Mouse (Mus musculus): ENCODE measurements around the gene Got1. TPM values are rescaled to one million over a fixed set of nuclear protein-coding genes. Genes with fewer than 3 reads are reported as not detected.

The Got1 gene
- polyA plus RNA-seq (2012; rRNA removed) (21.9 and 24.5 TPM in 2 replicates), polyA plus RNA-seq (2014; fragmentation: Nextera tagmentation; extraction: Ambion mirVana) (20.3 and 21.1 TPM in 2 replicates)

DNA sequence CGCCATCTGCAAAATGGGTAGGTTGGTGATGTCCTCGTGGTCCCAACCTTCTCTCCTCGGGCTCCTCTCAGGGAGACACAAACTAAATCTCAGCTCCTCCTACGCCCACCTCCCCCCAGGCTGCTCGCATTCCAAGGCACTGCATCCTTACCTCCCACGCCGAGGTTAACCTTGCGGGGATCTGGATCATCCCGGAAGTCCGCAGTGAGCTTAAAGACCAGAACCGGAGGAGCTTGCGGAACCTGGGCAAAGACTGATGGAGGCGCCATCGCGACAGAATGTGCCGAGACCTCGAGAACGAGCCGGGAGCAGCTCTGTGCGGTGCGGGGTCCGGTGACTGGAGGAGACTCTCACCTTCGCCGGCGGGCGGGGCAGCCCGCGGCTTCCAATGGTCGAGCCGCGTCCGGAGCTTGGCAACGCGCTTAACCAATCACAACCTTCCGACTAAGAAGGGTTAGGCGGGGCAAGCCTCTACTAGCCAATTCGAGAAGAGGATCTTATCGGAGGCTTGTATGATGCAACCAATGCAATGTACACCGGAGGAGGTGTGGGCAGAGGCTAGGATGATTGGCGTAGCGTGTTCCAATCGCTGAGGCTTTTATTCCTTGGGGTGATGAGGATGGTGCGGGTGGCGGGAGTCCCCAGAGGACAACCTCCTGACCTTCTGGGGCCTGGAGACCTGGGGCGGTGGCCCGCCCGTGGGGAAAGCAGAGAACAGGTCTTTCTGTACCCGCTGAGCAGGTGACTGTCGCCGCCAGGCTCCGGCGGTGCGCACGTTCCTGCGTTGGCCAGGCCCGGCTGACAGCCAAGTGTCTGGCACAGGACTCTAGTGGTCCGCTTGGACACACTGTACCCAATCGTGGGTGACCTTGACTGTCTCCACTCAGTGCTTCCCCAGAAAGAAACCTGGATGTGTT lies at the start of gene Got1:
TSS of gene Got1 (minus strand) at position 419 of the 917 bp plus-strand sequence.
- Histone ChIP-seq H3K4me3 (replicated peaks; ENCODE audit: low read length) (peak within 1 kb of the TSS; percentile 74), H3K9me3 (ENCODE audit: control insufficient read depth, low read length) (no peaks in the 10 kb centered on the region), H3K9ac (ENCODE audit: low read depth, low read length, severe bottlenecking) (peak within 1 kb of the TSS; percentile 74), H3K4me2 (replicated peaks; ENCODE audit: low read depth, low read length, severe bottlenecking) (peak within 1 kb of the TSS; percentile 93), H3K4me1 (ENCODE audit: control insufficient read depth, insufficient read depth, low read length) (peaks cover 15% of the 10 kb centered on the region), H3K27me3 (ENCODE audit: control insufficient read depth, insufficient read depth, low read length) (no peaks in the 10 kb centered on the region), H3K36me3 (ENCODE audit: control insufficient read depth, insufficient read depth, low read length) (no peaks in the 10 kb centered on the region), H3K27ac (replicated peaks; ENCODE audit: low read depth, low read length) (no peak within 1 kb of the TSS)
- under 1% methylated on average over 58 of the region's 58 CpGs for WGBS
- DNase-seq (ENCODE audit: low spot score) (peak; percentile 99), ATAC-seq (ENCODE audit: low FRiP score, low read depth) (peak; percentile 100)
- TF ChIP-seq POLR2A (IDR thresholded peaks at IDR 0.05; ENCODE audit: borderline replicate concordance, extremely low read depth, insufficient read depth, insufficient read length), result peak; percentile 38; the same call in 1 of the 2 replicates

DNA sequence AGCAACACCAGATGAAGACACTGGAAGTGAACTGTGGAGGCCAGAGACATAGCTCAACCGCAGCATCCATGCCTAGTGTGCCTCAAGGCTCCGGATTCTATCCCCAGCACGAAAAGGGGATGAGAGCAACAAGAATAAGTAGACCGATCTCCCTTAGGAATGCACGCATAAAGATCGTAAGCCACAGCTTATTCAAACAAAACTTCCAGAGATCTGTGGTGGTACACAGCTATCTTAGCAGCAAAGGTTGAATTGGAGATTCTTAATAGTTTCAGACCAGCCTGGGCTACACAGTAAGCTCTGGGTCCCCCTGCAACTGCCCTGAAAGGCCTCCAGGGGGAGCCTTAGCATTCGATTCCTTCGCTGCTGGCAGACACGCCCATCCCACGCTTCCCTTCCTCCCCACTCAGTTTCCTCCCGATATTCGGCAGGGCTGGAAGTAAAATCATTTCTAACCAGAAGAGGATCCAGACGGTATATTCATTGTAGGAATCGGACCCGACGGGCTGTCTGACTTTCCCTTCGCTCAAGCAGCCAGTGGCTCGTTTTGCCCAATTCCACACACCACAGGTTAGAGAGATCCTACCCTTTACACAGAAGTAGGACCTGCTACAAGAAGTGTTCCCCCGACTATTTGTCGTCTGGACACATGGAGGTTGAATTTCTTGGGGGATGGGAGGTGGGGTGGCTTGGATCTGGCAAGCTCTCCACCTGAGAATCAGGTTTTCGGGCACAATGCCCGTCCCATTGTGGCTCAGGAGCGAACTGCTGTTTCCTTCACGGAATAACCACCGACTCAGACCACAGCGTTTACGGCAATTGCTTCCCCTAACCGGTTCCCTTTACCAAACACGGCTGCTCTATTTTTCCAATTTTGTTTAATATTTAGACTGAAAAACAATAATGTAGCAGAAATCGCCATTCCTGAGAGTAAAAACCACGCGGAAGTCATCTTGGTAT lies 46.7 kb upstream of the Got1 start:
- no peak for TF ChIP-seq POLR2A (IDR thresholded peaks at IDR 0.05; ENCODE audit: borderline replicate concordance, extremely low read depth, insufficient read depth, insufficient read length)
- peak overlapping the region; percentile 72 for H3K4me2 ChIP-seq (replicated peaks; ENCODE audit: low read depth, low read length, severe bottlenecking)
- H3K36me3 ChIP-seq (ENCODE audit: control insufficient read depth, insufficient read depth, low read length), result no peaks in the 10 kb centered on the region
- H3K9me3 ChIP-seq (ENCODE audit: control insufficient read depth, low read length), result no peaks in the 10 kb centered on the region
- H3K27me3 ChIP-seq (ENCODE audit: control insufficient read depth, insufficient read depth, low read length), result peaks cover 32% of the 10 kb centered on the region
- DNase-seq (ENCODE audit: low spot score) (peak; percentile 94), ATAC-seq (ENCODE audit: low FRiP score, low read depth) (peak; percentile 78)
- peak overlapping the region; percentile 8; the same call in 1 of the 2 replicates for H3K9ac ChIP-seq (ENCODE audit: low read depth, low read length, severe bottlenecking)
- H3K27ac ChIP-seq (replicated peaks; ENCODE audit: low read depth, low read length), result no peak overlapping the region
- WGBS, result 13% methylated on average over 32 of the region's 32 CpGs
- H3K4me3 ChIP-seq (replicated peaks; ENCODE audit: low read length), result peak overlapping the region; percentile 40
- no peaks in the 10 kb centered on the region; the same call in 1 of the 2 replicates for H3K4me1 ChIP-seq (ENCODE audit: control insufficient read depth, insufficient read depth, low read length)

DNA sequence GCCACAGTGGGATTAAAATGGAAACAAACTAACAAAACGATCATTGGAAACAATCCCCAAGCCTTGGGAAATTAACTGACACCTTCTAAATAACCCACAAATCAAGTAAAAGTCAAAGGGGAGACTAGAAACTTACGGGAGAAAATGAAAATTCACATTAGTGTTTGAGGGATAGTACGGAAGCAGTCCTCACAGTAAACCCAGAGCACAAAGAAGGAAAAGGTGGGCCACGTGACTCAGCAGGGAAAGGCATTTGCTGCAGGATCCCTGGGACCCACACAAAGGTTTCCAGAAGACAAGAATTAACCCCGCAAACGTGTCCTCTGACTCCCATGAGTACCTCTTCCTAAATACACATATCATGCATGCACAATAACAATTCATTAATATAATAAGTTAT lies 44.7 kb upstream of the Got1 start:
- DNase-seq (ENCODE audit: low spot score) (no peak), ATAC-seq (ENCODE audit: low FRiP score, low read depth) (no peak)
- 44% methylated on average over 6 of the region's 6 CpGs for WGBS
- Histone ChIP-seq H3K9ac (ENCODE audit: low read depth, low read length, severe bottlenecking) (no peak overlapping the region), H3K27me3 (ENCODE audit: control insufficient read depth, insufficient read depth, low read length) (peaks cover 32% of the 10 kb centered on the region), H3K4me1 (ENCODE audit: control insufficient read depth, insufficient read depth, low read length) (no peaks in the 10 kb centered on the region; the same call in 1 of the 2 replicates), H3K9me3 (ENCODE audit: control insufficient read depth, low read length) (no peaks in the 10 kb centered on the region), H3K27ac (replicated peaks; ENCODE audit: low read depth, low read length) (no peak overlapping the region), H3K4me3 (replicated peaks; ENCODE audit: low read length) (no peak overlapping the region), H3K4me2 (replicated peaks; ENCODE audit: low read depth, low read length, severe bottlenecking) (no peak overlapping the region), H3K36me3 (ENCODE audit: control insufficient read depth, insufficient read depth, low read length) (no peaks in the 10 kb centered on the region)
- TF ChIP-seq POLR2A (IDR thresholded peaks at IDR 0.05; ENCODE audit: borderline replicate concordance, extremely low read depth, insufficient read depth, insufficient read length), result no peak

DNA sequence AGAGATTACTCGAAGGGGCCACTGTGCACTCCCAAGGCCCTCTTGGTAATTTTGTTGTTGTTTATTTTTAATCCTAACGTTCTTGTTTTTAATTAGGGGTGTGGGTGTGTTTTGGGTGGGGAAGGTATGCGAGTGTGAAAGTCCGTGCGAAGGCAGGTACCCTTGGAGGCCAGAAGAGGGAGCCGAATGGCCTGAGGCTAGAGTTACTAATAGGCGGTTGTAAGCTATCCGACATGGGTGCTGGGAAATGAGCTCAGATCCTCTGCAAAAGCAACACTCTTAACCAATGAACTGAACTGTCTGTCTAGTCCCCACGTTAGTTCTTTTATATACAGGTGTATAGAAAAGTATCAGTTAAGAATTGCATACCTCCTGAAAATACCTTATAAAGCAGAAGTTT lies 43.9 kb upstream of the Got1 start:
- 45% methylated on average over 9 of the region's 9 CpGs for WGBS
- Histone ChIP-seq H3K36me3 (ENCODE audit: control insufficient read depth, insufficient read depth, low read length) (no peaks in the 10 kb centered on the region), H3K9ac (ENCODE audit: low read depth, low read length, severe bottlenecking) (no peak overlapping the region), H3K9me3 (ENCODE audit: control insufficient read depth, low read length) (no peaks in the 10 kb centered on the region), H3K4me2 (replicated peaks; ENCODE audit: low read depth, low read length, severe bottlenecking) (no peak overlapping the region), H3K27ac (replicated peaks; ENCODE audit: low read depth, low read length) (no peak overlapping the region), H3K4me3 (replicated peaks; ENCODE audit: low read length) (no peak overlapping the region), H3K27me3 (ENCODE audit: control insufficient read depth, insufficient read depth, low read length) (peaks cover 31% of the 10 kb centered on the region), H3K4me1 (ENCODE audit: control insufficient read depth, insufficient read depth, low read length) (no peaks in the 10 kb centered on the region; the same call in 1 of the 2 replicates)
- DNase-seq (ENCODE audit: low spot score) (no peak), ATAC-seq (ENCODE audit: low FRiP score, low read depth) (no peak)
- TF ChIP-seq POLR2A (IDR thresholded peaks at IDR 0.05; ENCODE audit: borderline replicate concordance, extremely low read depth, insufficient read depth, insufficient read length), result no peak

DNA sequence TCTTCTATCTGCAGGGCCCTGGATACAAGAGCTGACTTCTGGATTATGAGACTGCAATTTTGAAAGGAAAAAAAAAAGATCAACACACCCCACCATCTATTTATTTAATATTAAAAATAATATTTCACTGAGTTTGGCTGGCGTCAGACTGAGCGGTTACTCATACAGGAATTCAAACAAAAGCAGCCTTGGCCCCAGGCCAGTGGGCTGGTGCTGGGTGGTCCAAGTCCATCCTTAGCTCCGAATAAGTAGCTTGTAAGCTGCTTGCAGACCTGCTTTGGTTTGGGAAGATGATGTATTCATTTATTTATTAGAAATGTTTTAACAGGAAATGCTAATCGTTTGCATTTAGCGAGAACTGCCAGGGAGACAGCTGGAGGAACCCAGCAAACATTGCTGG lies 38.8 kb upstream of the Got1 start:
- H3K27me3 ChIP-seq (ENCODE audit: control insufficient read depth, insufficient read depth, low read length), result no peaks in the 10 kb centered on the region
- no peak overlapping the region for H3K4me2 ChIP-seq (replicated peaks; ENCODE audit: low read depth, low read length, severe bottlenecking)
- H3K4me1 ChIP-seq (ENCODE audit: control insufficient read depth, insufficient read depth, low read length), result no peaks in the 10 kb centered on the region
- H3K27ac ChIP-seq (replicated peaks; ENCODE audit: low read depth, low read length), result no peak overlapping the region
- H3K9me3 ChIP-seq (ENCODE audit: control insufficient read depth, low read length), result no peaks in the 10 kb centered on the region
- TF ChIP-seq POLR2A (IDR thresholded peaks at IDR 0.05; ENCODE audit: borderline replicate concordance, extremely low read depth, insufficient read depth, insufficient read length), result no peak
- DNase-seq (ENCODE audit: low spot score), result no peak
- no peaks in the 10 kb centered on the region for H3K36me3 ChIP-seq (ENCODE audit: control insufficient read depth, insufficient read depth, low read length)
- no peak for ATAC-seq (ENCODE audit: low FRiP score, low read depth)
- H3K4me3 ChIP-seq (replicated peaks; ENCODE audit: low read length), result no peak overlapping the region
- WGBS, result 72% methylated on average over 5 of the region's 5 CpGs
- H3K9ac ChIP-seq (ENCODE audit: low read depth, low read length, severe bottlenecking), result no peak overlapping the region
